Mouse (Mus musculus) C2C12 (cell line): Measurements from ENCODE around the gene Larp1.

Source experiments
- CEBPB ChIP-seq: IDR thresholded peaks from one replicate; pipeline ENCODE4 v1.6.1; 2011; ENCODE audit warnings: low read depth, mild to moderate bottlenecking, control low read depth, moderate library complexity
- CTCF ChIP-seq: IDR thresholded peaks from one replicate; pipeline ENCODE4 v1.5.1; 2011; ENCODE audit not compliant: control insufficient read depth, insufficient read depth, insufficient read length
- MAX ChIP-seq: IDR thresholded peaks from one replicate; pipeline ENCODE4 v1.6.1; 2011; ENCODE audit warnings: mild to moderate bottlenecking, control low read depth
- USF1 ChIP-seq: IDR thresholded peaks from one replicate; pipeline ENCODE4 v1.6.1; 2011; ENCODE audit warnings: low read depth, mild to moderate bottlenecking, control low read depth, moderate library complexity

- TF ChIP-seq CTCF (no peak), MAX (no peak), CEBPB (no peak), USF1 (no peak)
Observed at GRCm38 (mm10) chr11:58077270-58077669, 68.4 kb downstream of the Larp1 start.
